Mouse (Mus musculus) hindbrain, embryonic 12.5 days (tissue): Measurements from ENCODE around the gene Ass1. TPM values are rescaled to one million over a fixed set of nuclear protein-coding genes. Genes with fewer than 3 reads are reported as not detected.

Experiments
- ATAC-seq: fragments of 200-750 bp; cut with Nextera tagmentation; 2 replicates; pipeline ENCODE4 v1.8.0; 2017; ENCODE audit warnings: moderate TSS enrichment; ENCODE audit not compliant: low FRiP score
- H3K27ac ChIP-seq: fragments of 300-500 bp; sonication (generic); 2 replicates; pipeline ENCODE4 v1.5.1; 2016; ENCODE audit warnings: mild to moderate bottlenecking
- H3K27me3 ChIP-seq: fragments of 300-500 bp; sonication (generic); 2 replicates; pipeline ENCODE4 v1.6.1; 2016; ENCODE audit warnings: mild to moderate bottlenecking
- H3K36me3 ChIP-seq: fragments of 300-500 bp; sonication (generic); 2 replicates; pipeline ENCODE4 v1.6.1; 2016; ENCODE audit warnings: mild to moderate bottlenecking
- H3K4me1 ChIP-seq: fragments of 300-500 bp; sonication (generic); 2 replicates; pipeline ENCODE4 v1.6.1; 2016
- H3K4me2 ChIP-seq: fragments of 300-500 bp; sonication (generic); replicated peaks from 2 replicates; pipeline ENCODE4 v1.6.1; 2016; ENCODE audit warnings: mild to moderate bottlenecking
- H3K4me3 ChIP-seq: fragments of 300-500 bp; sonication (generic); 2 replicates; pipeline ENCODE4 v1.5.1; 2016; ENCODE audit warnings: mild to moderate bottlenecking
- H3K9ac ChIP-seq: fragments of 300-500 bp; sonication (generic); 2 replicates; pipeline ENCODE4 v1.6.1; 2016; ENCODE audit warnings: mild to moderate bottlenecking, moderate library complexity
- H3K9me3 ChIP-seq: fragments of 300-500 bp; sonication (generic); replicated peaks from 2 replicates; pipeline ENCODE4 v1.6.1; 2016; ENCODE audit warnings: mild to moderate bottlenecking
- WGBS: fragments of 180-500 bp; shearing (Covaris S2); methylation state at CpG from one replicate; pipeline ENCODE4 v1.1.7; 2016; 5-methylcytosine and 5-hydroxymethylcytosine counted together
- polyA plus RNA-seq: library from polyadenylated mRNA; unstranded; fragments of >200 nt; fragmentation: Nextera tagmentation; extraction: Ambion mirVana; gene quantifications from 2 replicates; pipeline ENCODE4 v1.2.1, GENCODE M21; 2016

Gene Ass1
- polyA plus RNA-seq, 1 experiment from 2014 or later, result 7.2 TPM

DNA sequence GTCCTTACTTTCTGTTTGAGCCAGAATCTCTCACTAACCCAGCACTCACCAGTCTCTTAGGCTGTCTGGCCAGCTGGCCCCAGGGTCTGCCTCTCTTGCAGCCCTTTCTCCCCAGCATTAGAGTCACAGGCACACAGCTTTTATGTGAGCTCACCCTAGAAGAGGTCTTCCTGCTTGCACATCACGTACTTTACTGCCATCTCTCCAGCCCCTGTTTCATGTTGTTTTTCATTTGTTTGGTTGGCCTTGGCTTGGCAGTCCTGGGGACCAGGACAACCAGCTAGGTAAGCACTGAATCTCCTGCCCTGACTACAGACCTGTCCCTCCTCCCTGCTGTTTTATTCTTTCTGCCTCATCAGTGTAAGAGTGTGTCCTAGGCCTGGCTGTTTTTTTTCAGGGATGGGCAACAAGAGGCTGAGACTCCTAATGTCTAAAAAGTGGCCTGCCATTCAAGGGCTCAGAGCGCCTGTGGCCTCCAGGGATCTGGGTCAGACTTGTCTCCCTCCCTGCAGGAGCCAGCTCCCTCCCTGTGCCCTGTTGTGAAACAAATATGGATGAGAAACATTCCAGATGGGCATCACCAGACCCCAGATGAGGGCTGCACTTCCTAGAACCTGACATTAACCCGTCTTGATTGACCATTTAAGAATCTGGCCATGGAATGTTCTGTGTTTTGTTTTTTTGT, 21.1 kb upstream of the Ass1 start:
- H3K27ac ChIP-seq, result peak overlapping the region; percentile 31; the same call in 1 of the 2 replicates
- 33% methylated on average over 3 of the region's 3 CpGs for WGBS
- peak; percentile 32 for ATAC-seq
- H3K4me2 ChIP-seq, result no peak overlapping the region
- no peaks in the 10 kb centered on the region for H3K36me3 ChIP-seq
- no peak overlapping the region for H3K4me3 ChIP-seq
- no peaks in the 10 kb centered on the region for H3K9me3 ChIP-seq
- no peak overlapping the region for H3K9ac ChIP-seq
- peaks cover 34% of the 10 kb centered on the region for H3K4me1 ChIP-seq
- peaks cover 16% of the 10 kb centered on the region; the same call in 1 of the 2 replicates for H3K27me3 ChIP-seq

DNA sequence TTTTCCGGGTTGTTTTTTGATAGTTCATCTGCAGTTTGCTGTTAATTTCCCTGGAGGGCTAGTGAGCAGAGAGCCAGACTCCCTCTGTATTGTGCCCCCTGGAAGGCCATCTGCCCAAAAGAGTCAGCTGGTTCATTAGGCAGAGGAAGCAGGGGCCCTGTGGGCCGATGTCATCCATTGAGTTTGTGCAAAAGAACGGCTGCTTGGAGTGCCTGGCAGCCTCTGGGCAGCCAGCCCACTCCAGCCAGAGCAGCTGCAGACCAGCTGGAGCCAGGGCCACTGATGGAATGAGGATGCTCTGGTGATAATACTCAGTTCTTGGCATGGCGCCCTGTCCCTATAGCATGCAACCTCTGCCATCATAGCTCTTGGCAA, 20.6 kb upstream of the Ass1 start:
- Histone ChIP-seq H3K27me3 (peaks cover 16% of the 10 kb centered on the region; the same call in 1 of the 2 replicates), H3K4me1 (peaks cover 38% of the 10 kb centered on the region), H3K27ac (peak overlapping the region; percentile 31), H3K9ac (no peak overlapping the region), H3K4me2 (no peak overlapping the region), H3K36me3 (no peaks in the 10 kb centered on the region), H3K9me3 (no peaks in the 10 kb centered on the region), H3K4me3 (no peak overlapping the region)
- WGBS, result 36% methylated on average over 4 of the region's 4 CpGs
- peak; percentile 91 for ATAC-seq

- no peaks in the 10 kb centered on the region for H3K9me3 ChIP-seq
- H3K4me2 ChIP-seq, result no peak overlapping the region
- peaks cover 39% of the 10 kb centered on the region for H3K4me1 ChIP-seq
- 96% methylated on average over 4 of the region's 4 CpGs for WGBS
- no peak overlapping the region for H3K9ac ChIP-seq
- no peaks in the 10 kb centered on the region for H3K36me3 ChIP-seq
- no peak overlapping the region; the same call in 1 of the 2 replicates for H3K27ac ChIP-seq
- peaks cover 16% of the 10 kb centered on the region; the same call in 1 of the 2 replicates for H3K27me3 ChIP-seq
- H3K4me3 ChIP-seq, result no peak overlapping the region
- ATAC-seq, result peak; percentile 42
Measured at GRCm38 (mm10) chr2:31449902-31450301, 20.1 kb upstream of the Ass1 start.

DNA sequence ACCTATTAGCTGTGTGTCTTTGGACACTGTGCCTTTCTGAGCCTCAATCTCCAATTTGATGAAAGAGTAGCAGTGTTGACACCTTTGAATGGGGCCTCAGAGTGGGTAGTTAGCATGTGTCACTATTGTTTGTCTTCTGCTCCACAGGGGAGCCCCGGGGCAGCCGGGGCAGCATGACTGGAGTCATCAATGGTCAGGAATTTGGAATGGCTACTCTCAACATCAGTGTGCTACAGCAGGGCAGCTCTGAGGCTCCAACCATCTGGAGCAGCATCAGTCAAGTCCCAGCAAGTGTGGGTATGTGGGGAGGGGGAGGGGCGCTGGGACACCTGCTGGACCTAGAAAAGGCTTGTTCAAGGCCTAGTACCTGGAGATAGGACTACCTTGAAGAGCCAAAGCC, 19.3 kb upstream of the Ass1 start:
- Histone ChIP-seq H3K4me3 (no peak overlapping the region), H3K9me3 (no peaks in the 10 kb centered on the region), H3K4me2 (no peak overlapping the region), H3K27me3 (peaks cover 21% of the 10 kb centered on the region; the same call in 1 of the 2 replicates), H3K36me3 (no peaks in the 10 kb centered on the region), H3K9ac (no peak overlapping the region), H3K4me1 (peaks cover 39% of the 10 kb centered on the region), H3K27ac (no peak overlapping the region)
- 26% methylated on average over 3 of the region's 3 CpGs for WGBS
- no peak for ATAC-seq

DNA sequence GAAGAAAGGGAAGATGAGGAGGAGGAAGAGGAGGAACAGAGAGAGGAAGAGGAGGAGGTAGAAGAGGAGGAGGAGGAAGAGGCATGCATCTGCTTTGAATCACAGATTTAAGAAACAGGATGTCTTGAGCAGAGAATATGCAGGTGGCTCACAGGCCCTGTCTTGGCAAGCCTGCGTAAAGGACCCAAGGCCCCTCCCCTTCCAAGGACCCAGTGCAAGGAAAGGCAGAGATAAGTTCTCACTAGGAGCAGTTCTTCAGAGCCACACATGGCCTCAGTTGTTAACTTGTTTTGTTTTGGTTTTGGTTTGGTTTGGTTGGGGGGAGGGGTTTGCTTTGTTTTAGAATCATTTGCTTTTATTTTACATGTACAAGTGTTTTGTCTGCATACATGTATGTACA, 18.5 kb upstream of the Ass1 start:
- Histone ChIP-seq H3K36me3 (no peaks in the 10 kb centered on the region), H3K27me3 (peaks cover 22% of the 10 kb centered on the region; the same call in 1 of the 2 replicates), H3K4me3 (no peak overlapping the region), H3K9me3 (no peaks in the 10 kb centered on the region), H3K27ac (no peak overlapping the region), H3K4me1 (peaks cover 39% of the 10 kb centered on the region), H3K4me2 (no peak overlapping the region), H3K9ac (no peak overlapping the region)
- no peak for ATAC-seq
- 57% methylated on average over 1 of the region's 1 CpGs for WGBS

DNA sequence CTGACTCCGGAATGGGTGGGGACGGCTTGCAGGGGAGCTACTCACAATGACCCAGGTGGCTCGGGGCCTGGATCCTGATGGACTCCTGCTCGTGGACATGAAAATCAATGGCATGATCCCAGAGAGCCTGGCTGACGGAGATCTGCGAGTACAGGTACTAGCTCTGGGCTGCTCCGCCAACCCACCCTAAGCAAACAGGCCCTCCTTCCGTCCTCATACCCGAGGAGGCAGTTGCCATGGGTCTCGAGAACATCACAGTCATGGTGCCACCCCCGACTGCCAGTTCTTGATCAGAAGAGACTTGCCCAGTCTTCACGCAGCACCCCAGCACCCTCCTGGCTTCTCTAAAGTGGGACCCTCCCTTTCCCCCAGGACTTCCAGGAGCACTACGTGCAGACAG, 17.0 kb upstream of the Ass1 start:
- H3K27ac ChIP-seq, result no peak overlapping the region
- no peaks in the 10 kb centered on the region for H3K9me3 ChIP-seq
- no peak for ATAC-seq
- no peaks in the 10 kb centered on the region for H3K36me3 ChIP-seq
- H3K4me2 ChIP-seq, result no peak overlapping the region
- WGBS, result 79% methylated on average over 13 of the region's 13 CpGs
- no peak overlapping the region for H3K4me3 ChIP-seq
- peaks cover 39% of the 10 kb centered on the region for H3K4me1 ChIP-seq
- H3K9ac ChIP-seq, result no peak overlapping the region
- H3K27me3 ChIP-seq, result peaks cover 34% of the 10 kb centered on the region

DNA sequence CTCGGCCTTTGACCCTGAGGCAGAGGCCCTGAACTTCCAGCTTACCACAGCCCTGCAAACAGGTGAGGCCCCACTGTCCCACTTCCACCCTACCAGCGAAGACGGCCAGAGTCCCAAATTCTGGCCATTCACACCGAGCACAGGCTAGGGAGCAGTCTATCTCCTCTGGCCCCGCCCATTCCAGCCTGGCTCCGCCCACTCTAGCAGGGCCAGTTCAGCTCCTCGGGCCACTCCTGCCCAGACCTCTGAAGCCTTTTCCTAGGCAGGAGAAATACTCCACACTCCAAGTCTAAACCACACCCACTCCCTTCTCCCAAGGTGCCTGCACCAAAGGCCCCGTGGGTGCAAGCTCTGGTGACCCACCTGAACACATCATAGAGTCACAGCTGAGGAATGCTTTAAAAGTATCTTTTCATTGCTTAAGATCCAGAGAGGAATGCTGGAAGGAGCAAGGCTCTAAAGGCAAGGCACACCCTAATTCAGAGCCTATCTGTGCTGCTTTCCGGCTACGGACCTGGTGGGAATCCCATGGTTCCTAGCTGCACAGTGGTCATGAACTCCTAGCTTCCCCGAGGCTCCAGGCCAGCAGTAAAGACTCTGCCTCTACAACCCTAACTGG, 16.3 kb upstream of the Ass1 start:
- H3K4me2 ChIP-seq, result no peak overlapping the region
- H3K4me3 ChIP-seq, result no peak overlapping the region
- peaks cover 40% of the 10 kb centered on the region for H3K27me3 ChIP-seq
- no peak overlapping the region for H3K27ac ChIP-seq
- ATAC-seq, result no peak
- WGBS, result 38% methylated on average over 11 of the region's 11 CpGs
- no peaks in the 10 kb centered on the region for H3K9me3 ChIP-seq
- no peak overlapping the region for H3K9ac ChIP-seq
- no peaks in the 10 kb centered on the region for H3K36me3 ChIP-seq
- peaks cover 36% of the 10 kb centered on the region for H3K4me1 ChIP-seq

- peaks cover 46% of the 10 kb centered on the region for H3K27me3 ChIP-seq
- 73% methylated on average over 8 of the region's 8 CpGs for WGBS
Measured at GRCm38 (mm10) chr2:31454280-31454679, 15.7 kb upstream of the Ass1 start.

GRCm38 (mm10) chr2:31455418-31455817, 14.6 kb upstream of the Ass1 start:
- ATAC-seq, result no peak
- no peak overlapping the region for H3K4me3 ChIP-seq
- no peak overlapping the region for H3K4me2 ChIP-seq
- no peak overlapping the region for H3K9ac ChIP-seq
- peaks cover 58% of the 10 kb centered on the region for H3K27me3 ChIP-seq
- WGBS, result 85% methylated on average over 7 of the region's 7 CpGs
- no peaks in the 10 kb centered on the region for H3K9me3 ChIP-seq
- peaks cover 24% of the 10 kb centered on the region for H3K4me1 ChIP-seq
- H3K36me3 ChIP-seq, result no peaks in the 10 kb centered on the region
- no peak overlapping the region for H3K27ac ChIP-seq

More at GRCm38 (mm10) chr2:31454280-31454679, 15.7 kb upstream of the Ass1 start:
- Histone ChIP-seq H3K9me3 (no peaks in the 10 kb centered on the region), H3K9ac (no peak overlapping the region), H3K36me3 (no peaks in the 10 kb centered on the region), H3K4me1 (peaks cover 30% of the 10 kb centered on the region), H3K4me2 (no peak overlapping the region), H3K27ac (no peak overlapping the region), H3K4me3 (no peak overlapping the region)
- no peak for ATAC-seq

DNA sequence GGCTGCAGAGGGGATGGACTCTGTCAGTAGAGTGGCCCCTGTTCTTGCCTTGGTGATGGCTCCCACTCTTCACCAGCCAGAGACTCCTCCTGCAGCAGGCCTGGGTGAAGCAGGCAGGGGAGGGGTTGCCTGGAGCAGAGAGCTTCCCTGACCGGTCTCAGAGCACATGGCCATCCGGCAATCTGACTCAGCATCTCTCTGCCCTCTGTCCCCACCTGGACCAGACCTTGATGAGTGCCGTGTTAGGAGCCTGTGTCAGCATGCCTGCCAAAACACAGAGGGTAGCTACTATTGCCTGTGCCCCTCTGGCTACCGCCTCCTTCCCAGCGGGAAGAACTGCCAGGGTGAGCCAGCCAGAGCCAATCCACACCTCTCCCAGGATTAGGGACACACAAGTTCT, 11.5 kb upstream of the Ass1 start:
- ATAC-seq, result no peak
- Histone ChIP-seq H3K9ac (no peak overlapping the region), H3K4me1 (peaks cover 15% of the 10 kb centered on the region)

DNA sequence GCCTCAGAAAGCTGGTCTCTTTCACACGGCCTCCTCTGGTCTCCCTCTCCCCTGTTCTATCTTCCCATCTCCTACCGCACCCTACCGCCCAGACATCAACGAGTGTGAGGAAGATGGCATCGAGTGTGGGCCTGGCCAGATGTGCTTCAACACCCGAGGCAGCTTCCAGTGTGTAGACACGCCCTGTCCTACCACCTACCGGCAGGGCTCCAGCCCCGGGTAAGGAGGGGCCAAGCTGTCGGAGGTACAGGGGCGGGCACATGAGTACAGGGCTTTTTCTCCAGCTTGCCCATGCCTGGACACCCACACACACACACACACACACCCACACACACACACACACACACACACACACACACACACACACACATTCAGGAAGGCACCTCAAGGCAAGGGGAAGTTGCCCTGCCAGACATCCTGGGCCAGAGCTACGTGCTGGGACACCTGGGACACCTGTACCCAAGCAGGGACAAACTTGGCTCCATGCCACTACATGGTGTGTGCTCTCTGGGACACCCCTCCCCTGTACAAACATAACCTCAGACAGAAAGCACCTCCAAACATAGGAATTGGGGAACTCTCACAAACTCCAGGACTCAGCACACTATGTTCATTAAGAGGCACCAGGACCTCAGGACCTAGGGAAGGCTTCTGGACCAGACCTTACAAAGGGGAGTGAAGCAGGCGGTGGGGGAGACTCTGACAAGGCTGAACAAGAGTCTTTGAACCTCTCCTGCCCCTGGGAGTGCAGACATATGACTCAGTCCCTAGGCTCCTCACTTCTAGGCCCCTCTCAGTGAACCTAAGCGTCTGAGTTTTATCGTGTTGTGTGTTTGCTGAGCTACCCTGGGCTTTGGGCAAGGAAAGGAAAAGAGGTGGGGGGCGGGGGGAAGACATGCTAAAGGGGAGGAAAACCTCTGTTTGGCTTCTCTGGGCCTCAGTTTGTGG, 10.7 kb upstream of the Ass1 start:
- H3K27ac ChIP-seq, result no peak overlapping the region
- H3K36me3 ChIP-seq, result no peaks in the 10 kb centered on the region
- ATAC-seq, result no peak
- H3K4me1 ChIP-seq, result peaks cover 8% of the 10 kb centered on the region
- peaks cover 75% of the 10 kb centered on the region for H3K27me3 ChIP-seq
- no peak overlapping the region for H3K4me3 ChIP-seq
- H3K4me2 ChIP-seq, result peak overlapping the region; percentile 69; the same call in 1 of the 2 replicates
- H3K9ac ChIP-seq, result no peak overlapping the region
- WGBS, result 37% methylated on average over 16 of the region's 16 CpGs
- H3K9me3 ChIP-seq, result no peaks in the 10 kb centered on the region

More for the DNA sequence above, 11.5 kb upstream of the Ass1 start:
- H3K27ac ChIP-seq, result no peak overlapping the region
- H3K4me2 ChIP-seq, result no peak overlapping the region
- H3K4me3 ChIP-seq, result no peak overlapping the region
- H3K27me3 ChIP-seq, result peaks cover 68% of the 10 kb centered on the region
- no peaks in the 10 kb centered on the region for H3K9me3 ChIP-seq
- no peaks in the 10 kb centered on the region for H3K36me3 ChIP-seq
- 40% methylated on average over 5 of the region's 5 CpGs for WGBS

DNA sequence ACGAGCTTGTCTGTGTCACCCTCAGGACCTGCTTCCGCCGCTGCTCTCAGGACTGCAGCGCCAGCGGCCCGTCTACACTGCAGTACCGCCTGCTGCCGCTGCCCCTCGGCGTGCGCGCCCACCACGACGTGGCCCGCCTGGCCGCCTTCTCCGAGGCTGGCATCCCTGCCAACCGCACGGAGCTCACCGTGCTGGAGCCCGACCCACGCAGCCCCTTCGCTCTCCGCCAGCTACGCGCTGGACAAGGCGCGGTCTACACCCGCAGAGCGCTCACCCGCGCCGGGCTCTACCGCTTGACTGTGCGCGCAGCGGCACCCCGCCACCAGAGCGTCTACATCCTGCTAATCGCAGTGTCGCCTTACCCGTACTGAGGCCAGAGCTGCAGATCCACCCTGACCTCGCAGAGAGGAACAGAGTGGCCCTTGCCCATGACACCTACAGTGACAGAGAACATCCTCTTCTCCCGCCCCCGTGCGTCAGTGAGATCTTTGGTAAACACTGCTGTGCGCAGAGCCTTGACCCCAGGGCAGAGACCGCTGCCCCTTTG, 9.9 kb upstream of the Ass1 start:
- Histone ChIP-seq H3K27ac (no peak overlapping the region), H3K9me3 (no peaks in the 10 kb centered on the region), H3K4me2 (peak overlapping the region; percentile 69), H3K4me1 (peaks cover 6% of the 10 kb centered on the region), H3K4me3 (peak overlapping the region; percentile 42), H3K9ac (peak overlapping the region; percentile 65), H3K27me3 (peaks cover 82% of the 10 kb centered on the region), H3K36me3 (no peaks in the 10 kb centered on the region)
- 0% methylated on average over 46 of the region's 48 CpGs for WGBS
- 0 out of 2 replicates have a peak, but pooled peaks have one; percentile 38 for ATAC-seq
